Mouse (Mus musculus) mature B cell (primary cell): ENCODE measurements around the gene Trim7.
"Not testable (repeated sequence)": the region's sequence is repeated elsewhere in the genome, so short reads cannot be mapped to it uniquely, and the experiment has no call there.

Experiments used
- in situ Hi-C: fragments of 300-500 bp; cut with MboI; formaldehyde crosslinking; loops from 2 replicates; pipeline ENCODE4 v1.14.3; 2019

Gene Trim7

DNA sequence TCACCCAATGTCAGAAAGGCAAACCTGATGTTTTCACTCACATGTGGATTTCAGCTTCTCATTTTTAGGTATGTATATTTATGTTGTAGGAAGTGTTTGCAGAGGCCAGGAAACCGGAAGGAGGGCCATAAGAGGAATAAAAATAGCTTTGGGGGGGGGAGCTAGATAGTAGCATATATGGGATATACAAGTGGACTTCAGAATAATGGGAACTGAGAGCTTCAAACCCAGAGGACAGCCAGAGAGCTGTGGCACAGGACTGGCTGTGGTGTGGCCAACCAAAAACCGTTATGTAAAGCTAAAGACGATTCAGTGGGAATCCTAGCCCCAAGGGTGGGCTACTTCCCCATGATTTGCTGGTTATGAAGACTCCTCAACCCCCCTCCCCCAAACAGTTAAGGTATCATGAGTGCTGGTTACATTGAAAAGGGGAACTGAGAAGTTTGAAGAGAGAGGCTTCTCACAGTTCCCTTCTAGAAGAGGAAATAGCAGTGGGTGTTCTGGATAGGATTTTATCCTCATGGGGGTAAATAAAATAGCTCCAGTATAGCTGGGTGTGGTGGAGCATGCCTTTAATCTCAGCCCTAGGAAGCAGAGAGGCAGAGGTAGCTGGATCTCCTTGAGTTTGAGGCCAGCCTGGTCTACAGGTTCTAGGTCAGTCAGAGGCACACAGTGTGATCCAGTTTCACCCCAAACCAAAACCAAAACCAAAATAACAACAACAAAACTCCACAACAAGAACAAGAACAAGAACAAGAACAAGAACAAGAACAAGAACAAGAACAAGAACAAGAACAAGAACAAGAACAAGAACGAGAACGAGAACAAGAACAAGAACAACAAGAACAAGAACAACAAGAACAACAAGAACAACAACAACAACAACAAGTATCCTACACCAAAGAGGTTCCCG is 75.0 kb downstream of the Trim7 start:
- in situ Hi-C loops: not testable (repeated sequence)

DNA sequence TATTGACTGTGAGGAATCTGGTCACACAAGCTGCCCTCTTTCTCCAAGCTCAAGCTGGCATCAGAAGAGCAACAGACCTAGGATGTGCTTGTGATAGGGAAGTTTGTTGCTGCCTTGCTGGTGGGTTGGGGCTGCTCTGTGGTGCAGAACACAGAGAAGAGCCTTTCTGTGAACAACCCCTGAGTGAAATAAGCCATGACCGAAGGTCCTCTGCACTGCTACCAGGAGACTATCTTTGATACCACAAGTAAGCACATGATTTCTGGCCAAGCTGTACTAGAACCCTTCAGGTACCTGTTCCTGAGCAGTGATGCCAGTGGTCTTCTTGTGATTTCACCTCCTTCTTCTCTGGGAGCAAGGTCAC is 75.6 kb downstream of the Trim7 start:
- in situ Hi-C loops: not testable (repeated sequence)
